Mouse (Mus musculus) thymus, adult 2 months (tissue): Measurements from ENCODE around the gene Anapc15-ps. TPM values are rescaled to one million over a fixed set of nuclear protein-coding genes. Genes with fewer than 3 reads are reported as not detected.

Source experiments
- DNase-seq: peaks from one replicate; pipeline ENCODE4 v3.0.0; 2021
- H3K27ac ChIP-seq: fragments of 200-500 bp; 2 replicates; pipeline ENCODE4 v1.5.1; 2012; ENCODE audit warnings: low read length, control low read depth; ENCODE audit not compliant: control insufficient read depth, insufficient read depth
- H3K27me3 ChIP-seq: fragments of 200-500 bp; 2 replicates; pipeline ENCODE4 v1.6.1; 2012; ENCODE audit warnings: mild to moderate bottlenecking, low read length, moderate library complexity, mixed read lengths; ENCODE audit not compliant: control insufficient read depth, insufficient read depth
- H3K36me3 ChIP-seq: fragments of 200-500 bp; 2 replicates; pipeline ENCODE4 v1.6.1; 2012; ENCODE audit warnings: mild to moderate bottlenecking, low read length, moderate library complexity; ENCODE audit not compliant: control insufficient read depth, insufficient read depth
- H3K4me1 ChIP-seq: fragments of 200-500 bp; replicated peaks from 2 replicates; pipeline ENCODE4 v1.6.1; 2012; ENCODE audit warnings: low read length; ENCODE audit not compliant: control insufficient read depth, insufficient read depth
- H3K4me3 ChIP-seq: fragments of 200-500 bp; 2 replicates; pipeline ENCODE4 v1.5.1; 2012; ENCODE audit warnings: mild to moderate bottlenecking, low read length, control low read depth, moderate library complexity; ENCODE audit not compliant: control insufficient read depth, insufficient read depth
- CTCF ChIP-seq: fragments of 200-500 bp; IDR thresholded peaks from 2 replicates; pipeline ENCODE4 v1.5.1; 2012; ENCODE audit warnings: mild to moderate bottlenecking, control low read depth, low read length, moderate library complexity, borderline replicate concordance; ENCODE audit not compliant: control insufficient read depth, poor library complexity, insufficient read depth; ENCODE audit errors: extremely low read depth
- POLR2A ChIP-seq: fragments of 200-500 bp; IDR thresholded peaks from 2 replicates; pipeline ENCODE4 v1.6.1; 2012; ENCODE audit warnings: mild to moderate bottlenecking, low read length, control low read depth, moderate library complexity; ENCODE audit not compliant: control insufficient read depth, poor library complexity, insufficient read depth; ENCODE audit errors: extremely low read depth
- WGBS: fragments of 180-500 bp; shearing (Covaris S2); methylation state at CpG from one replicate; pipeline ENCODE4 v1.1.7; 2018; 5-methylcytosine and 5-hydroxymethylcytosine counted together
- polyA plus RNA-seq: library from polyadenylated mRNA; depleted of rRNA; stranded (reverse); fragments of >200 nt; gene quantifications from 2 replicates; pipeline ENCODE4 v1.2.3, GENCODE M21; 2012

Gene Anapc15-ps
- polyA plus RNA-seq, 1 experiment = not detected

- Histone ChIP-seq H3K27ac (no peak overlapping the region), H3K4me3 (no peak overlapping the region), H3K27me3 (no peaks in the 10 kb centered on the region), H3K36me3 (no peaks in the 10 kb centered on the region), H3K4me1 (peaks cover 14% of the 10 kb centered on the region)
- DNase-seq = no peak
- 95% methylated on average over 4 of the region's 4 CpGs for WGBS
- TF ChIP-seq POLR2A (no peak), CTCF (no peak)
These were observed 18.1 kb upstream of the Anapc15-ps start for GRCm38 (mm10) chr10:95691347-95691746.

GRCm38 (mm10) chr10:95689833-95690232 is 16.6 kb upstream of the Anapc15-ps start:
- peaks cover 14% of the 10 kb centered on the region for H3K4me1 ChIP-seq
- no peak overlapping the region for H3K4me3 ChIP-seq
- no peak for DNase-seq
- H3K27me3 ChIP-seq = no peaks in the 10 kb centered on the region
- no peaks in the 10 kb centered on the region for H3K36me3 ChIP-seq
- 94% methylated on average over 1 of the region's 1 CpGs for WGBS
- H3K27ac ChIP-seq = no peak overlapping the region
- no peak for TF ChIP-seq POLR2A
- no peak for TF ChIP-seq CTCF

GRCm38 (mm10) chr10:95689058-95689457 is 15.8 kb upstream of the Anapc15-ps start:
- TF ChIP-seq POLR2A (no peak), CTCF (no peak)
- 95% methylated on average over 7 of the region's 7 CpGs for WGBS
- Histone ChIP-seq H3K4me1 (peaks cover 14% of the 10 kb centered on the region), H3K27me3 (no peaks in the 10 kb centered on the region), H3K27ac (no peak overlapping the region), H3K4me3 (no peak overlapping the region), H3K36me3 (no peaks in the 10 kb centered on the region)
- DNase-seq = no peak

- Histone ChIP-seq H3K4me3 (no peak overlapping the region), H3K27ac (no peak overlapping the region), H3K36me3 (no peaks in the 10 kb centered on the region), H3K4me1 (peaks cover 10% of the 10 kb centered on the region), H3K27me3 (no peaks in the 10 kb centered on the region)
- TF ChIP-seq POLR2A (no peak), CTCF (no peak)
- 94% methylated on average over 21 of the region's 21 CpGs for WGBS
- DNase-seq = no peak
These were observed 14.4 kb upstream of the Anapc15-ps start for GRCm38 (mm10) chr10:95687558-95688141.

DNA sequence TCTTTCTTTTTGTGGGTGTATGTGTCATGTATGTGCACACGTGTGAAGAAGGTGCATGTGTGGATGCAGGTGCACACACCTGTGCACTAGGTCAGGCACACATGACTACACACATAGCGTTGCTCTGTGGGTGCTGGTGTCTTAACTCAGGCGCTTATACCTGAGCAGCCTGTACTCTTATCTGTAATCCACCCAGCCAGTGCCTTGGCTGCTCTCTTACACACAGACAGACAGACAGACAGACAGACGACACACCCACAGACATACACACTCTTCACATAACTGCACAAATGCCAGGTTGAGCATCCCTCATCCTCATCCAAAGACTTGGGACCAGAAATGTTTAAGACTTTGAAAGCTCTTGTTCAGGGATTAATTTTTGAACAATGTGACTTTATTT is 12.8 kb upstream of the Anapc15-ps start:
- TF ChIP-seq CTCF (no peak), POLR2A (no peak)
- 89% methylated on average over 4 of the region's 4 CpGs for WGBS
- Histone ChIP-seq H3K27ac (no peak overlapping the region), H3K27me3 (no peaks in the 10 kb centered on the region), H3K36me3 (no peaks in the 10 kb centered on the region), H3K4me3 (no peak overlapping the region), H3K4me1 (peaks cover 2% of the 10 kb centered on the region; the same call in 1 of the 2 replicates)
- no peak for DNase-seq

DNA sequence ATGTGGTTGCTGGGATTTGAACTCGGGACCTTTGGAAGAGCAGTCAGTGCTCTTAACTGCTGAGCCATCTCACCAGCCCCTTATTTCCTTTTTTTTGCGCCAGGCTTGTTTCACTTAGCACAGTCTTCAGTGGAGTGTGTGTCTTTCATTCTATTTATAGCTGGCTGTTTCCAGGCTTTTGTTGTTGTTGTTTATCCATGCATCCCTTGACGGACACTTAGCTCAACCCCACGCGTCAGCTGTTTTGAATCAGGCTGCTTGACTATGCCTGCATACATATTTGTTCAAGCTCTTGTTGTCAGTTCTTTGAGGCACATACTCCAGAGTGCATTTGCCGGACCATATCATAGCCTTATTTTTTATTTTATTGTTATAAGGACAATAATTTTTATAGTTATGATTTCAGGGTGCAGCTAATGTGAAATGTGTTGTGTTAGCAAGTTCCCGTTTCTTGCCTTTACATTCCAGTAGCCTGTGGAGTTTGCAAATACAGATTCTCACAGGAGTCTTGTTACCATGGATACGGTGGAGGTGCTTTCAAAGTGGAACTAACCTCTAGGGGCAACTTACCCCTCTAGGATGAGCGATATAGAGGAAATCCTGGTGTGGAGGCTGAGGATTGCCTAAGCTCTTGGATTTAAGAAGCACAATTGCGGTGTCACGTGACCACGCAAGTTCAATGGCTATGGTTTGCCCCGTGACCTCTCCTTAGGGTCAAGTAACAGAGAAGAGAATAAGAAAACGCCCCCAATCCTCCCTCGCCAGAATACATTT is 11.7 kb upstream of the Anapc15-ps start:
- no peak for TF ChIP-seq CTCF
- TF ChIP-seq POLR2A = no peak
- 47% methylated on average over 15 of the region's 15 CpGs for WGBS
- Histone ChIP-seq H3K36me3 (no peaks in the 10 kb centered on the region), H3K27ac (no peak overlapping the region), H3K4me3 (no peak overlapping the region), H3K4me1 (no peaks in the 10 kb centered on the region), H3K27me3 (no peaks in the 10 kb centered on the region)
- DNase-seq = no peak
